Mouse (Mus musculus) R1 (cell line): ENCODE data around the gene Jmjd1c.

Experiments
- DNase-seq: peaks from one replicate; pipeline ENCODE4 v3.0.0-alpha.2; 2018; ENCODE audit warnings: low read depth, low spot score

The Jmjd1c gene

GRCm38 (mm10) chr10:67095798-67096620, at the start of gene Jmjd1c:
Gene Jmjd1c, plus strand, starts transcription at chr10:67096125.
- DNase-seq: peak; percentile 98

DNA sequence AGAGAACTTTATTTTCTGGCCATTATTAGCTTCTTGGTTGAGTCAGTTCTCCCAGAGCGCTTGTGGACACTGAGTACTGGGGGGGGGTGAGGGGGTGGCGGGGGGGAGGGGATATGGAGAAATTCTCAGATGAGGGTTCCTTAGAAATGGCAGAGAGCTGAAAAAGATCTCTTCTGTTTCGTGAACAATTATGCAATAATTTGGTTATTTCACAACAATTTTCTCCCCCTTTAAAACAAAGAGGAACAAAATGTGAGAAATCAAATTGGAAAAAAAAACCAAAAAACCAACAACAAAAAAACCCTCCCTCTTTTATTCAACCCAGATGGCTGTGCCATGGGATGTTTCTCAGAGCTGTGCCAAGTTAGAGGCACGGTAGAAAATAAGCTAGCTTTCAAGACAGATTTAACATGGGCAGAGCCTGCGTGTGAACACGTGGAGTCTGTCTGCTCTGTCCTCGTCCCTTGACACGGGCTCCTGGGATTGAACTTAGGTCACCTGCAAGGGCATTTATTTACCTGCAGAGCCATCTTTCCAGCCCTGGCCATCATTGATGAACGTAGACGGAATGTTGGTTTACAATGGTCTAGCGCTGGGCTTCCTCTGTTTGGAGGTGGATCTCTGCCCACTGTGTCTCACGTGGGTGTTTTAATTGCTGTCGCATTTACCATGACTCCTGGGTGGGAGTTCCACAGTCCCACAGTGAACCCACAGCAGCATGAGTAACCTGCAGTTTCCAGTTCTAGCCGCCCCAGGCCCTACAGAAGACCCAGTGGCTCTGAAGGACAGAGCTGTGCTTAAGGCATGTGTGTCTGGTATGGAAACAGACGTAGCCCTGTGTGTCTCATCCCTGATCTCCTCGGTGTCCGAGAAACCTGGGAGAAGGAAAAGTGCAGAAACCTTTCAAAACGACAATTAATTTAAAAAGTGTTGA, 47.9 kb upstream of the Jmjd1c start:
- no peak for DNase-seq

DNA sequence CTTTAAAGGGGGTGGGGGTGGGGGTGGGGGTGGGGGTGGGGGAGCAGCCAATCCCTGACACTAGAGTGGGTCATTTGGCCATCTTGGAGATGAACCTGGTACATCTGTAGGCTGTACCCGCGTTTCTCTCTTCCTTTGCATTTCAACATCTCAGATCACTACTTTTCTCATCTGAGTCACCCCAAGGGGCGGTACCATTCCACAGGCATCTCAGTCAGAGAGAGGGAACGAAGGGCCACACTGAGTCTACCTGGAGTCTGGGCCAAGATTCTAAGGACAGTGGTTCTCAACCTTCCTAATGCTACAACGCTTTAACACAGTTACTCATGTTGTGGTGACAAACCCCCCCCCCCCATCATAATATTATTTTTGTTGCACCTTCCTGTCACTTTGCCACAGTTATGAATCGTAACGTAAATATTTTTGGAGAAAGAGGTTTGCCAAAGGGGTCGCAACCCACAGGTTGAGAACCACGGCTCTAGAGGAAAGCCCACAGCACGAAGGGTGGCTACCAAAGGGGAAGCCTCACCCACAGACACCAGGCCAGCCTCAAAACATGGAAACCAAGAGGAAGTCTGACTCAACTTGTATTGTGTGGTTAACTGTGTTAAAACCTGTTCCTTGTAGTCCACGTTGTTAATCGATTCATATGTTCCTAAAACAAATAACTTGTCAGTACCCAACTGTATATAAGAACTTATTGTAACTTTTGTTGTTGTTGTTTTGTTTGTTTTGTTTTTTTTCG, 46.9 kb upstream of the Jmjd1c start:
- peak; percentile 67 for DNase-seq

DNA sequence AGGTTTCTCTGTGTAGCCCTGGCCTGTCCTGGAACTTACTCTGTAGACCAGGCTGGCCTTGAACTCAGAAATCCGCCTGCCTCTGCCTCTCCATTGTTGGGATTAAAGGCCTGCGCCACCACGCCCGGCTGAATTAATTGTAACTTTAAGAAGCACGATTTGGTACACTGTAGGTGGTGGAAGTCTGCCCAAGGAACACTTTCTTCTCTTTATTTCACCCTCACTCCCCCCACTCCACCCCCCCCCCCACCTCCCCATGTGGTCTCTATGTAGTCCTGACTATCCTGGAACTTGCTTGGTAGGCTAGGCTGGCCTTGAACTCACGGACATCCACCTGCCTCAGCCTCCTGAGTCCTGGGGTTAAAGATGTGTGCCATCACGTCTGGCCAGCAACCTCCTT, 46.3 kb upstream of the Jmjd1c start:
- DNase-seq: peak; percentile 89

GRCm38 (mm10) chr10:67050766-67051165, 45.2 kb upstream of the Jmjd1c start:
- no peak for DNase-seq

DNA sequence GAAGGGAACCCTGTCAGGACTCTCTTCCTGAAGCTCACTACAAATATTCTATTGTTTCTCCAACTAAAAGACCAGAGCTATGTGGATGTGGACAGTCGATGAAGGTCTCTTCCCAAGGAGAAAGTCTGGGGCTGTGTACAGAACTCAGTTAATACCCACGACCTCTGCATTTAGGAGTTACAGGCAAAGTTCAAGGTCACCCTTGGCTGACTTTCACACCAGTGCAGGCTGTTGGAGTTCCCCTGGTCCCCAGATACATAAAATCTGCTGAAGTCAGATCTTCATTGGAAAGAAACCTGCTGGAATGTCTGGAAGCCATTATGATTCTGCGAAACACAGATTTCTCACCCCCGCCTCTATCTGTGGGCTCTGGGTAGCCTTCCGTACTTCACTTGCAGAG, 44.5 kb upstream of the Jmjd1c start:
- peak; percentile 70 for DNase-seq

- DNase-seq: no peak
These were observed 43.5 kb upstream of the Jmjd1c start for GRCm38 (mm10) chr10:67052429-67052828.

DNA sequence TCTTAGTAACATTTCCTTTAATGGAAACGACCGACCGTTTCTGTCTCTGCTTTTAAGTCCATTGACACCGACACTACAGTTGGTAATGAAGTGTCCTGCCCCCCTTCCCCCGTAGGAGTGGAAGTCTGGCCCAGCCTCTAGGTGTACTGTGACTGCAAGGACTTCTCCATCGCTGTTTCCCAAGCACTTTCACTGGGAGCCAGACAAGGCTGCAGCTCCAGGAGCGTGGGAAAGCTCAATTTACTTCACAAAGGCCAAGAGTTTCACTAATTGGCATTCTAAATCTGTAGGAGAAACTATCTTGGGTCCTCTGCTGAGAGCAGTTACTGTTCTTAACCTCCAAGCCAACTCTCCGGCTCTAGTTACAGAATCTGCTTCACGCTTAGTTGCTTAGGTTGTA, 42.5 kb upstream of the Jmjd1c start:
- DNase-seq: peak; percentile 89

GRCm38 (mm10) chr10:67055867-67056856, 39.8 kb upstream of the Jmjd1c start:
- DNase-seq: no peak

DNA sequence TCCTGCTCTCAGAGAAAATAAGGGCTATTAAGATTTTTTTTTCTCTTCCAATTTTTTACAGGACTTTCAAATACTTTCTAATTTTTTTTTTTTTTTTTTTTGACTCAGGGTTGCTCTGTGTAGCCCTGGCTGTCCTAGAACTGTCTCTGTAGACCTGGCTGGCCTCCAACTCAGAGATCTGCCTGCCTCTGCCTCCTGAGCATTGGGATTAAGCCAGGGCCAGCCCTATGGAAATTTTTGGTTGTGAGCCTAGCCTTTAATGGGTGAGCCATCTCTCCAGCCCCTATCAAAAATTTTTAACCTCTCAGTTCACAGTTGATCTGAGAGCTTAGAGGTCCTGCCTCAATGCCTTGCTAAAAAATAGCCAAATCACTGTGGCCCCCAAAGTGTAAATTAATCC, 38.7 kb upstream of the Jmjd1c start:
- no peak for DNase-seq

DNA sequence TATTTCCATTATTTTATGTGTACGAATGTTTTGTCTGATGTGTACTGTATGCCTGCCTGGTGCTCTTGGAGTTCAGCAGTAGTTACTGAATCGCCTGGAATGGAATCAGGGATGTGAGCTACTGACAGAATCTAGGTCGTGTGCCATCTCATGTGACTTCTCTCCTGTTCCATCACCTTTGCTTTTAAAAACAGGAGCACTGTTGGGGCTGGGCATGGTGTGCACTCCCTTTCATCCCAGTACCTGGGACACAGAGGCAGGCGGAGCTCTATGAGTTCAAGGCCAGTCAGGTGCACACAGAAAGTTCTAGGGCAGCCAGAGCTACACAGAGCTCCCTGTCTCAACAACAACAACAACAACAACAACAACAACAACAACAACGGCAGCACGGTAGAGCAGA, 38.2 kb upstream of the Jmjd1c start:
- no peak for DNase-seq

GRCm38 (mm10) chr10:67058297-67058696, 37.6 kb upstream of the Jmjd1c start:
- no peak for DNase-seq

DNA sequence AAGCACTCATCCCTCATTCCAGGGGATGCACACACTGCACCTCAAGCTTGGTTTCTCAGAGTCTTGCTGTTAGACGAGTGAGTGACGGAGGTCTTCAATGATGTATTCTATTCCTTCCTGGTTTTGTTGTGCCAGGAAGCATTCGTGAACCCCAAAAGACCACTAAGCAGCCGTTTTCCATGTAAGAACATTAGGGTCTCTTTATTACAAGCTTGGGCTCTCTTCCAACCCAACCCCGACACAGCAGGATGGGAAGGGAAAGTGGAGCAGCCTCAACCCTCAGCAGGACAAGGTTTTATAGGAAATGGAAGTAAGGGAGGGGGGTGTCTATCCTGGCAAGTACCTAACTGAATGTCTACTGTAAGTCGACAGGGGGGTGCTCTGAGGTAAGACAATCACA, 37.2 kb upstream of the Jmjd1c start:
- no peak for DNase-seq

DNA sequence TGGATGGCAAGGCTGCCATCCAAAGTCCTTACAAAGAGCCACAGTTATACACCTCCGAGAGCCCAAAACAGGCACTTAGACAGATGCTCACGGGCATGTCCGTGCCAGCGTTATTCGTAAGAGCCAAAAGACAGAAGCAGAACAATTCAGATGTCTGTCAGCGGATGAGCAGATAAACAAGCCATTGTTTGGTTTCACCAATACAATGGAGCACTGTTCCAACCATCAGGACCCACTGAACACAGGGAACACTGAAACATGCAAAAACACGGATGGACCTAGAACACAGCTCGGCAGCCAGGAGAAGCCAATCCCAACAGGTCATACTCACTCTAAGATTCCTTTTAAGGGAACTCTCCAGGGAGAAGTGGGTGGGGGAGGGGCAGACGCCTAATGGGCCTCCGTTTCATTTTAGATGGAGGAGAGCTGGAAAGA, 34.5 kb upstream of the Jmjd1c start:
- DNase-seq: peak; percentile 81

DNA sequence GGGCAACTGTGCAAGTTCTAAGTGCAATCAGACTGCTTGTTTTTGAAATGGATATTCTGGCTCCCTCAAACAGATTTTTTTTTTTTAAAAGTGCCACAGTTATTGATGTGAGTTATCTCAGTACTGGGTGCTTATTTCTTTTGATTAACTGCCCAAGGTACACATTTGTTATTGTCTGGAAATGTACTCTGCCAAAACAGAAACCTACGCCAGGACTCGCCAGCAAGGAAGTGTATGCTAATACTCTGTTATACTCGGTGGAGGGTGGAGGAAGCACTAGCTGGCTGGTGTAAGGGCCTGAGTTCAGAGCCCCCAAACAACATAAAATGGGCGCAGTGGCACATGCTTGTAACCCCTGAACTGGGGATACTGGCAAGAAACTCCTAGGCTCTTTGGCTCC, 34.1 kb upstream of the Jmjd1c start:
- DNase-seq: no peak

- no peak for DNase-seq
These were observed 30.5 kb upstream of the Jmjd1c start for GRCm38 (mm10) chr10:67065277-67065887.

- no peak for DNase-seq
These were observed 30.0 kb upstream of the Jmjd1c start for GRCm38 (mm10) chr10:67065927-67066326.

DNA sequence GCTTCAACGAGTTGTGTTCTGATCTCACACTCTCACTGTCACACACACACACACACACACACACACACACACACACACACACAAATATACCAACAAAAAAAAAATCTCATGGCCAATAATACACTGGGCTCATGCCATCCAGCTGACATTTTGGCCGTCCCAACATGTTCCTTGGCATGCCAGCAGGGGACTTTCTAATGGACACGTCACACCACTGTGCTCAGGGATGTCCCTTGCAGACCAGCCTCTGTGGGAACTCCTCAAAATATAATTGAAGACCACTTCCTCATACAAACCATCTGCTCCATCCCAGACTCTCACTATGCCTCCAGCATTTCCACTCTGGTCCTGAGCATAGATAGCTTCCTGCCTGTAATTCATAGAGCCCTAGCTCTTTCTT, 29.5 kb upstream of the Jmjd1c start:
- DNase-seq: no peak

DNA sequence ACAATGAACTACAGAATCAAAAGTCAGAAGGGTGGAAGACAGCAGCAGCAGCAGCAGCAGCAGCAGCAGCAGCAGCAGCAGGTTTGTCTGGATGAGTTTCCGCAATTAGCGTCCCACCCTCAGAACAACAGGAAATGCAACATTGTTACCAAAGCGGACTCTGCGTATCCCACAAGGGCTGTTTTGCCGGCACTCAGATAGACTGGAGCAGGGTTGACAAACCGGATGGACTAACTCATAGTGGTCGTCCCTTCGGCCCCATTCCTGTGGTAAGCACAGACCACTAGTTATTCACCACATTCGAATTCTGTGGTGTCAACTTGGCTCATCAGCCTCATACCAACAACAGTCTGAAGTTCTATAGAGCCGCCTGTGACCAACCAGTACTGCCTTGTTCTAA, 26.9 kb upstream of the Jmjd1c start:
- DNase-seq: peak; percentile 84

DNA sequence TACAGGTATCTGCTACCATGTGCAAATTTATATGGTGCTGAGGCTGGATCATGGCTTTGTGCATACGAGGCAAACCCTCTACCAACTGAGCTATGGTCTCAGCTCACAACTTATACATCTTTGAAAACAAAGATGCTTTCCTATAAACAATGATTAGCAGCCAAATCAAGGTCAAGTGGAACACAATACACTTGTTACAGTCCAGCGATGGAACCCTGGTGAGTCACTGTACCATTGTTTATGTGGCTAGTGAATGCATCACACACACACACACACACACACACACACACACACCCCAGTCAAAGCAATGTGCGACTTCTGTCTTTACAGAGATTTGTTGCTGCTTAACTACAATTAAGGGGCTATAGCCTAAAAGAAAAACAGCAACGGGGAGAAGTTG, 24.5 kb upstream of the Jmjd1c start:
- DNase-seq: no peak
